Mouse (Mus musculus) heart, postnatal 0 days (tissue): ENCODE measurements around the gene Slc25a1. TPM values are rescaled to one million over a fixed set of nuclear protein-coding genes. Genes with fewer than 3 reads are reported as not detected.

ENCODE experiments used
- ATAC-seq: fragments of 200-750 bp; cut with Nextera tagmentation; 2 replicates; pipeline ENCODE4 v1.8.0; 2017; ENCODE audit warnings: low read depth, moderate number of reproducible peaks, moderate library complexity; ENCODE audit not compliant: insufficient read depth
- DNase-seq: peaks from one replicate; pipeline ENCODE4 v3.0.0-alpha.2; 2016; ENCODE audit warnings: low spot score
- H3K27ac ChIP-seq: fragments of 300-500 bp; sonication (generic); 2 replicates; pipeline ENCODE4 v1.5.1; 2014; ENCODE audit warnings: low read depth, mild to moderate bottlenecking
- H3K27me3 ChIP-seq: fragments of 300-500 bp; sonication (generic); 2 replicates; pipeline ENCODE4 v1.6.1; 2014; ENCODE audit warnings: low read length, mixed read lengths; ENCODE audit not compliant: control insufficient read depth, insufficient read depth
- H3K36me3 ChIP-seq: fragments of 300-500 bp; sonication (generic); replicated peaks from 2 replicates; pipeline ENCODE4 v1.6.1; 2014; ENCODE audit warnings: low read length, mixed read lengths; ENCODE audit not compliant: control insufficient read depth, insufficient read depth
- H3K4me1 ChIP-seq: fragments of 300-500 bp; sonication (generic); 2 replicates; pipeline ENCODE4 v1.6.1; 2014; ENCODE audit warnings: antibody characterized with exemption; ENCODE audit not compliant: control insufficient read depth, insufficient read depth
- H3K4me2 ChIP-seq: fragments of 300-500 bp; sonication (generic); 2 replicates; pipeline ENCODE4 v1.6.1; 2014; ENCODE audit warnings: low read depth, mild to moderate bottlenecking, low read length, moderate library complexity
- H3K4me3 ChIP-seq: fragments of 300-500 bp; sonication (generic); 2 replicates; pipeline ENCODE4 v1.5.1; 2014; ENCODE audit warnings: low read depth, low read length
- H3K9ac ChIP-seq: fragments of 300-500 bp; sonication (generic); replicated peaks from 2 replicates; pipeline ENCODE4 v1.6.1; 2014; ENCODE audit warnings: low read depth, low read length, mixed read lengths
- H3K9me3 ChIP-seq: fragments of 300-500 bp; sonication (generic); replicated peaks from 2 replicates; pipeline ENCODE4 v1.6.1; 2016; ENCODE audit warnings: low read length; ENCODE audit not compliant: control insufficient read depth
- CTCF ChIP-seq: IDR thresholded peaks from 2 replicates; pipeline ENCODE4 v1.5.1; 2016; ENCODE audit warnings: antibody characterized with exemption, control low read depth, low read depth
- EP300 ChIP-seq: IDR thresholded peaks from 2 replicates; pipeline ENCODE4 v1.6.1; 2016; ENCODE audit warnings: antibody characterized with exemption, low read depth
- WGBS: fragments of 180-500 bp; shearing (Covaris S2); extraction: QIAGEN DNeasy Blood & Tissue Kit; methylation state at CpG from one replicate; pipeline ENCODE4 v1.1.7; 2014; 5-methylcytosine and 5-hydroxymethylcytosine counted together
- polyA plus RNA-seq: library from polyadenylated mRNA; unstranded; fragments of >200 nt; fragmentation: Nextera tagmentation; extraction: Ambion mirVana; gene quantifications from 2 replicates; pipeline ENCODE4 v1.2.1, GENCODE M21; 2015
- total RNA-seq: library from RNA; depleted of rRNA; stranded (reverse); fragments of >200 nt; gene quantifications from 2 replicates; pipeline ENCODE4 v1.2.3, GENCODE M21; 2014; ENCODE audit warnings: low replicate concordance

Gene Slc25a1
- total and polyA plus RNA-seq, 2 experiments from 2014 or later = 14.8 to 46.8 TPM

- DNase-seq (no peak), ATAC-seq (no peak)
- Histone ChIP-seq H3K27ac (no peak overlapping the region), H3K4me2 (no peak overlapping the region; the same call in 1 of the 2 replicates), H3K4me1 (no peaks in the 10 kb centered on the region), H3K4me3 (no peak overlapping the region), H3K9ac (no peak overlapping the region), H3K9me3 (no peaks in the 10 kb centered on the region), H3K36me3 (0 out of 2 replicates have a peak, but pooled peaks cover 3% of the 10 kb centered on the region), H3K27me3 (no peaks in the 10 kb centered on the region)
- TF ChIP-seq EP300 (no peak), CTCF (no peak)
- 17% methylated on average over 2 of the region's 2 CpGs for WGBS
Observed at GRCm38 (mm10) chr16:17929211-17929610, 1.2 kb upstream of the Slc25a1 start.

DNA sequence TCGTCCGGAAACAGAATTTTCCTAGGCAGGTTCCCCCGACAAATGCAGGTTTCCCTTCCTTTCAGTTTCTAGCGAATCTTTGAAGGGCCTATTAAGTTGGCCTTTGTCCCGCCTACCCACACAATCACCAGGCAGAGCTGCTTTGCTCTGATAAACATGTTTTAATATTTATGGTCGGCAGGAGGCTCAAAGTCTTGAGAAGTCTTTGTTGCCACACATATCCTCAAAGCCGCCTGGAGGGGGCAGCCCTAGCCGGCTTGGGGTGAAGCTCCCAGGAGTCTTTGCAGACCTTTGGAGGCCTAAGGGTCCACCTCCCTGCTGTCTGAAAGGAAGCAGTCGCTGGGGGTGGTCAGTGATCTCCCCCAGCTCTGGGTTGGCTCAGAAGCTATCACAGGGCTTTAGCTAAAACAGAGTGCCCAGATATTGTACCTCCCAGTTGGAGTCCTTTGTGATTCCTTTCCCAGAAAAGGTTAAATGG, 647 bp upstream of the Slc25a1 start:
- TF ChIP-seq CTCF (peak; percentile 61), EP300 (no peak)
- under 1% methylated on average over 9 of the region's 9 CpGs for WGBS
- Histone ChIP-seq H3K4me3 (peak overlapping the region; percentile 87), H3K36me3 (0 out of 2 replicates have a peak, but pooled peaks cover 3% of the 10 kb centered on the region), H3K4me1 (no peaks in the 10 kb centered on the region), H3K4me2 (peak overlapping the region; percentile 98), H3K27ac (peak overlapping the region; percentile 76), H3K9ac (peak overlapping the region; percentile 85), H3K9me3 (no peaks in the 10 kb centered on the region), H3K27me3 (no peaks in the 10 kb centered on the region)
- ATAC-seq (peak; percentile 62), DNase-seq (peak; percentile 74)

GRCm38 (mm10) chr16:17927351-17928082, 502 bp downstream of the Slc25a1 start:
- Histone ChIP-seq H3K4me1 (peaks cover 4% of the 10 kb centered on the region; the same call in 1 of the 2 replicates), H3K27me3 (no peaks in the 10 kb centered on the region), H3K4me2 (peak overlapping the region; percentile 98), H3K9ac (peak overlapping the region; percentile 85), H3K4me3 (peak overlapping the region; percentile 87), H3K36me3 (0 out of 2 replicates have a peak, but pooled peaks cover 3% of the 10 kb centered on the region), H3K9me3 (no peaks in the 10 kb centered on the region), H3K27ac (peak overlapping the region; percentile 76)
- TF ChIP-seq CTCF (no peak), EP300 (no peak)
- DNase-seq (peak; percentile 10), ATAC-seq (peak; percentile 13)
- WGBS = 1% methylated on average over 60 of the region's 72 CpGs

DNA sequence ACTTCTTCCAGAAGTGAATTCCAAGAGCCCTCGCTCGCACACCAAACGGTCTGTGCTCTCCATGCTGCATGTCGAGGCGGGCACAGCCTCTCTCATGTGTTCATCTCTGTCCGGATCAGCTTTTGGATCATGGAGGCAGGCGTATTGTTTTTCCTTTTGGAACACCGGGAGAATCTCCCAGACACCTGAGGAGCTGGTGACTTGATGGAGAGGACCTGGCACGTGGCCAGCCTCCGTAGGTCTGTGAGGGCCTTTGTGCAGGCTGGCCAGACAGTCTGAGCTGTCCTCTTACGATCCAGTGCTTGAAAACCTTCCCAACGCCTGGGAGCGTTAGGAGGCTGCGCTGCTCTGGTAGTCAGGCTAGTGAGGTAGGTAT, 5.9 kb downstream of the Slc25a1 start:
- H3K4me1 ChIP-seq = peaks cover 13% of the 10 kb centered on the region; the same call in 1 of the 2 replicates
- WGBS = under 1% methylated on average over 14 of the region's 14 CpGs
- peaks cover 12% of the 10 kb centered on the region for H3K27me3 ChIP-seq
- H3K4me3 ChIP-seq = peak overlapping the region; percentile 66
- H3K9me3 ChIP-seq = no peaks in the 10 kb centered on the region
- peak overlapping the region; percentile 97 for H3K4me2 ChIP-seq
- peak overlapping the region; percentile 82 for H3K27ac ChIP-seq
- no peak for TF ChIP-seq CTCF
- no peak; the same call in 1 of the 2 replicates for TF ChIP-seq EP300
- ATAC-seq (no peak; the same call in 1 of the 2 replicates), DNase-seq (peak; percentile 21)
- H3K9ac ChIP-seq = peak overlapping the region; percentile 82
- H3K36me3 ChIP-seq = 0 out of 2 replicates have a peak, but pooled peaks cover 3% of the 10 kb centered on the region

GRCm38 (mm10) chr16:17921325-17922162, 6.5 kb downstream of the Slc25a1 start:
- no peak; the same call in 1 of the 2 replicates for TF ChIP-seq EP300
- TF ChIP-seq CTCF = peak; percentile 50
- 0 out of 2 replicates have a peak, but pooled peaks cover 3% of the 10 kb centered on the region for H3K36me3 ChIP-seq
- H3K27ac ChIP-seq = peak overlapping the region; percentile 82
- ATAC-seq = peak; percentile 98
- peak; percentile 98 for DNase-seq
- H3K27me3 ChIP-seq = peaks cover 18% of the 10 kb centered on the region
- H3K9me3 ChIP-seq = no peaks in the 10 kb centered on the region
- H3K4me3 ChIP-seq = peak overlapping the region; percentile 66
- 2% methylated on average over 47 of the region's 47 CpGs for WGBS
- H3K4me2 ChIP-seq = peak overlapping the region; percentile 97
- peaks cover 13% of the 10 kb centered on the region; the same call in 1 of the 2 replicates for H3K4me1 ChIP-seq
- H3K9ac ChIP-seq = peak overlapping the region; percentile 82
